Mouse (Mus musculus) hindbrain, embryonic 14.5 days (tissue): ENCODE measurements around the gene Lrrfip2. TPM values are rescaled to one million over a fixed set of nuclear protein-coding genes. Genes with fewer than 3 reads are reported as not detected.

Experiments
- ATAC-seq: fragments of 200-750 bp; cut with Nextera tagmentation; 2 replicates; pipeline ENCODE4 v1.8.0; 2017; ENCODE audit warnings: moderate number of reproducible peaks, mild to moderate bottlenecking, moderate TSS enrichment, moderate library complexity; ENCODE audit not compliant: low FRiP score
- DNase-seq: peaks from one replicate; pipeline ENCODE4 v3.0.0-alpha.2; 2015; ENCODE audit warnings: low spot score
- H3K27ac ChIP-seq: fragments of 300-500 bp; sonication (generic); 2 replicates; pipeline ENCODE4 v1.5.1; 2014; ENCODE audit warnings: mild to moderate bottlenecking, moderate library complexity
- H3K27me3 ChIP-seq: fragments of 300-500 bp; sonication (generic); 2 replicates; pipeline ENCODE4 v1.6.1; 2014; ENCODE audit warnings: mild to moderate bottlenecking, low read length, mixed read lengths; ENCODE audit not compliant: control insufficient read depth, insufficient read depth
- H3K36me3 ChIP-seq: fragments of 300-500 bp; sonication (generic); replicated peaks from 2 replicates; pipeline ENCODE4 v1.6.1; 2014; ENCODE audit not compliant: control insufficient read depth, insufficient read depth
- H3K4me1 ChIP-seq: fragments of 300-500 bp; sonication (generic); replicated peaks from 2 replicates; pipeline ENCODE4 v1.6.1; 2014; ENCODE audit warnings: antibody characterized with exemption, low read length, mixed read lengths; ENCODE audit not compliant: control insufficient read depth, insufficient read depth
- H3K4me2 ChIP-seq: fragments of 300-500 bp; sonication (generic); replicated peaks from 2 replicates; pipeline ENCODE4 v1.6.1; 2014; ENCODE audit warnings: mild to moderate bottlenecking, moderate library complexity
- H3K4me3 ChIP-seq: fragments of 300-500 bp; sonication (generic); replicated peaks from 2 replicates; pipeline ENCODE4 v1.5.1; 2014; ENCODE audit warnings: mild to moderate bottlenecking, low read length
- H3K9ac ChIP-seq: fragments of 300-500 bp; sonication (generic); 2 replicates; pipeline ENCODE4 v1.6.1; 2014
- H3K9me3 ChIP-seq: fragments of 300-500 bp; sonication (generic); 2 replicates; pipeline ENCODE4 v1.6.1; 2016; ENCODE audit warnings: low read length; ENCODE audit not compliant: control insufficient read depth
- WGBS: fragments of 180-500 bp; shearing (Covaris S2); extraction: QIAGEN DNeasy Blood & Tissue Kit; methylation state at CpG from one replicate; pipeline ENCODE4 v1.1.7; 2014; 5-methylcytosine and 5-hydroxymethylcytosine counted together
- polyA plus RNA-seq: library from polyadenylated mRNA; unstranded; fragments of >200 nt; fragmentation: Nextera tagmentation; extraction: Ambion mirVana; gene quantifications from 2 replicates; pipeline ENCODE4 v1.2.1, GENCODE M21; 2014

The Lrrfip2 gene
- polyA plus RNA-seq, result 40.5 and 48.7 TPM in 2 replicates

DNA sequence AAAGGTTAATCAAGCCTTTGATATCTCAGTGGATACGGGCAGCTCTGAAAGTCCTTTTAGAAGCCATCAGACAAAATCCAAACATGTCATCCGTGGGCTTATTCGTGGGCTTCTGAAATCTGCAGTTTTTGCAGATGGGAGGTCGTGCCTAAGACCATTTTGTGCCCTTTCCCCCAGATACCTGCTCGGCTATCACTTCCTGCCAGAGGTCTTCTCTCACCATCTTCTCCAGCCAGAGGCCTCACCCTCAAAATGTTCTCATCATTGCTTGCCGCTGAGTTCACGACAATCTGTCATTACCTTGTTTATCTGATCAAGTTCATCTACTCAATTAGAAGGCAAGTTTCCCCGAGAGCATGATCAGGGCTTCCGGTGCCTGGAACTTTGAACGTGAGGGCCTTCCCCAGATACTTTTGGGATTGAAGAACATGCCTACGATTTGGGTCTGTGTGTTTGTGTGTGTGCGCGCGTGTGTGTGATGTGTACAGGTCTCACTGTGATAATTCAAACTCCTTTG, at the start of gene Lrrfip2:
Gene Lrrfip2 (plus strand): TSS at position 467 of the 517 bp plus-strand sequence.
- ATAC-seq, result no peak
- WGBS, result 43% methylated on average over 14 of the region's 14 CpGs
- H3K36me3 ChIP-seq, result peaks cover 5% of the 10 kb centered on the region; the same call in 1 of the 2 replicates

GRCm38 (mm10) chr9:111070546-111070961, 46.8 kb upstream of the Lrrfip2 start:
- H3K4me2 ChIP-seq, result no peak overlapping the region
- ATAC-seq, result no peak
- peaks cover 15% of the 10 kb centered on the region; the same call in 1 of the 2 replicates for H3K9me3 ChIP-seq
- DNase-seq, result no peak
- no peak overlapping the region for H3K27ac ChIP-seq
- H3K9ac ChIP-seq, result no peak overlapping the region
- H3K4me3 ChIP-seq, result no peak overlapping the region
- no peaks in the 10 kb centered on the region for H3K4me1 ChIP-seq
- no peaks in the 10 kb centered on the region for H3K36me3 ChIP-seq
- 45% methylated on average over 4 of the region's 4 CpGs for WGBS
- no peaks in the 10 kb centered on the region for H3K27me3 ChIP-seq

More for the DNA sequence above, at the start of gene Lrrfip2:
- Histone ChIP-seq H3K9ac (peak within 1 kb of the TSS; percentile 93), H3K9me3 (no peaks in the 10 kb centered on the region), H3K4me2 (peak within 1 kb of the TSS; percentile 60), H3K4me3 (peak within 1 kb of the TSS; percentile 98), H3K4me1 (peaks cover 15% of the 10 kb centered on the region), H3K27ac (peak within 1 kb of the TSS; percentile 86), H3K27me3 (no peaks in the 10 kb centered on the region)
- DNase-seq, result no peak

GRCm38 (mm10) chr9:111072175-111072574, 45.2 kb upstream of the Lrrfip2 start:
- Histone ChIP-seq H3K9me3 (peaks cover 16% of the 10 kb centered on the region; the same call in 1 of the 2 replicates), H3K4me3 (no peak overlapping the region), H3K27me3 (no peaks in the 10 kb centered on the region), H3K9ac (no peak overlapping the region), H3K36me3 (no peaks in the 10 kb centered on the region), H3K4me2 (no peak overlapping the region), H3K27ac (no peak overlapping the region), H3K4me1 (no peaks in the 10 kb centered on the region)
- ATAC-seq (no peak), DNase-seq (no peak)
- 59% methylated on average over 7 of the region's 7 CpGs for WGBS

DNA sequence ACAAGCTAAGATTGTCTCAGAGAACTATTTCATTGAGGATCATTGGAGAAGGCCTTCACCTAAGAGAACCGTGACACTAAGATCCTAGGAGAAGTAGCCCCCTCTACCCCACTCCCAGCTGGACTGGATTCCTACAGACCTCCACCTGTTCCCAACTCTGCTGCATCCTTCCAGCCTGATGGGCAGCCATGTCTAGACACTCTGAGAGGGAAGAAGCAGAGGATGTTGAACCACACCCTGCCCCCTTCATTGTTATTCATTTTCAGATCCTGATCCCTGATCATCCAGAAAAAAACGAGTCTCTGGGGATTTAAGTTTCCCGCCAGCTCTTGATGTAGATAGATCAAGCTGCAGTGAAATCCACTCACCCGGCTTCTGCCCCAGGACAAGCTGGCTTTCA, 44.4 kb upstream of the Lrrfip2 start:
- Histone ChIP-seq H3K4me1 (no peaks in the 10 kb centered on the region), H3K27ac (no peak overlapping the region), H3K4me3 (no peak overlapping the region), H3K9ac (no peak overlapping the region), H3K36me3 (no peaks in the 10 kb centered on the region), H3K9me3 (peaks cover 16% of the 10 kb centered on the region; the same call in 1 of the 2 replicates), H3K27me3 (no peaks in the 10 kb centered on the region), H3K4me2 (no peak overlapping the region)
- DNase-seq, result no peak
- WGBS, result 76% methylated on average over 4 of the region's 4 CpGs
- no peak for ATAC-seq

DNA sequence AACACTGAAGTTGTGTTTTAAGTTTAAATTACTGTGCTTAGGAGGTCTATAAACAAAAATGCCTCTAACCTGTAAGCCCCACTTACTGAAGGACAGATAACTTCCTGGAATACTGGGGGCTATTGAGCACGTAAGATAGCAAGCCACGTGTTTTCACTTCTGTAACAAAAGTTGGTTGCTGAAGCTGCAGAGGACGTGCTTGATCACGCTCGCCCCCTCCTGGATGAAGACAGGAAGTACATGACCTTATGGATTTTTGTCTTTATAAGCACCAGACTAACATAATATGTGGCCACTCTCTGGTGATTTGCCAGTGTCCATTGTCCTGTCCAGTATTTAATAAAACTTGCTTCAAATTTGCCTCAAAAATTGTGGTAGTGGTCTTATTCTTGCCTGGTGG, 39.6 kb upstream of the Lrrfip2 start:
- H3K36me3 ChIP-seq, result no peaks in the 10 kb centered on the region
- peaks cover 16% of the 10 kb centered on the region; the same call in 1 of the 2 replicates for H3K9me3 ChIP-seq
- 63% methylated on average over 5 of the region's 5 CpGs for WGBS
- no peaks in the 10 kb centered on the region for H3K4me1 ChIP-seq
- no peak overlapping the region for H3K4me2 ChIP-seq
- H3K4me3 ChIP-seq, result no peak overlapping the region
- ATAC-seq (no peak), DNase-seq (no peak)
- no peak overlapping the region for H3K27ac ChIP-seq
- no peak overlapping the region for H3K9ac ChIP-seq
- no peaks in the 10 kb centered on the region for H3K27me3 ChIP-seq

DNA sequence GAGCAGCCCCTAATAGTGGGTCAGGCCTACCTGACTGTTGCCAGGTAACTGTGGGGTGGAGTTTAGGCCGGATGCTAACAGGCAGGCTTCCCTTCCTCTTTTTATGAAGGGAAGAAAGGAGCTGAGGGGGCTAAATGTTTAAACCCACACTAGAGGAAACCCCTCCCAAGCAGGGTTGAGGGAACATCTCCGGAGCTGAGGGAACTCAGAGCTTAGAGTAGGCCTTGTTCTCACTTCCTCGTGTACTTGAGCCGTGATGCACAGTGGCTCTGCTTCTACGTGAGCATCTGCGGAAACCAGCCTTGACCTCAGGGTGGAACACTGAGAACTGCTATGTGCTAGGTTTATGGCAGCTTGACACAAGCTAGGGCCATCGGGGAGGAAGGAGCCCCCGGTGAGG, 36.6 kb upstream of the Lrrfip2 start:
- Histone ChIP-seq H3K27ac (no peak overlapping the region), H3K4me2 (no peak overlapping the region), H3K36me3 (no peaks in the 10 kb centered on the region), H3K9me3 (no peaks in the 10 kb centered on the region), H3K4me1 (no peaks in the 10 kb centered on the region), H3K9ac (no peak overlapping the region), H3K27me3 (no peaks in the 10 kb centered on the region), H3K4me3 (no peak overlapping the region)
- DNase-seq (no peak), ATAC-seq (no peak)
- 96% methylated on average over 8 of the region's 8 CpGs for WGBS

- Histone ChIP-seq H3K27me3 (no peaks in the 10 kb centered on the region), H3K9ac (no peak overlapping the region), H3K9me3 (no peaks in the 10 kb centered on the region), H3K4me2 (no peak overlapping the region), H3K4me1 (no peaks in the 10 kb centered on the region), H3K27ac (no peak overlapping the region), H3K36me3 (no peaks in the 10 kb centered on the region), H3K4me3 (no peak overlapping the region)
- DNase-seq, result no peak
- no peak for ATAC-seq
- WGBS, result 88% methylated on average over 5 of the region's 5 CpGs
Observed at GRCm38 (mm10) chr9:111081765-111082164, 35.6 kb upstream of the Lrrfip2 start.

- Histone ChIP-seq H3K4me2 (no peak overlapping the region), H3K27ac (no peak overlapping the region), H3K4me1 (0 out of 2 replicates have a peak, but pooled peaks cover 3% of the 10 kb centered on the region), H3K9me3 (no peaks in the 10 kb centered on the region), H3K36me3 (no peaks in the 10 kb centered on the region), H3K27me3 (no peaks in the 10 kb centered on the region), H3K9ac (no peak overlapping the region), H3K4me3 (no peak overlapping the region)
- ATAC-seq (no peak), DNase-seq (no peak)
- 62% methylated on average over 4 of the region's 4 CpGs for WGBS
Observed at GRCm38 (mm10) chr9:111085329-111085728, 32.1 kb upstream of the Lrrfip2 start.

DNA sequence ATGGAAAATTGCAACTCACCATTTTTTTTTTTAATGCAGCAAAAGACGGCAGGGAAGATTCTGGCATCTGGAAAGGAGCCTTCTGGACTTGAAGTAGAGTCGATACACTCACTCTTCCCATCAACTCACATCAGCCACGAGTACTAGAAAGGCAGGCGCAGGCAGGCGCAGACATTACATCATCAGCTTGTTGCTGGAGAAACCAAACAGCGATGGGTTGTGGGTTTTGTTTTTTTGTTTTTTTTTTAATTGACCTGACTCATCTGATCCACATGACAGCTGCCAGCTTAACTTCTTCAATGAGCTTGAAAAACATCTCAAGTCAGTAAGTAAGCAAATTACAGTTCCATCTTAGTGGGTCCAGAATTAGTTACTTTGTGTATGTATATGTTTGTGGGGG, 31.3 kb upstream of the Lrrfip2 start:
- no peaks in the 10 kb centered on the region for H3K9me3 ChIP-seq
- 0 out of 2 replicates have a peak, but pooled peaks cover 3% of the 10 kb centered on the region for H3K4me1 ChIP-seq
- H3K9ac ChIP-seq, result no peak overlapping the region
- no peaks in the 10 kb centered on the region for H3K36me3 ChIP-seq
- H3K4me2 ChIP-seq, result no peak overlapping the region
- H3K27ac ChIP-seq, result no peak overlapping the region
- no peaks in the 10 kb centered on the region for H3K27me3 ChIP-seq
- ATAC-seq (no peak), DNase-seq (no peak)
- H3K4me3 ChIP-seq, result no peak overlapping the region
- WGBS, result 71% methylated on average over 6 of the region's 6 CpGs
